Comparison of ENCODE assay signal across 9 mouse cellular contexts in genomic region chr15:88146118-88146517, GRCm38 (mm10).
DNase-seq lines count a peak whose midpoint lies in the region; ATAC-seq and TF ChIP-seq lines count a peak whose summit lies in the region.
"Had no signal": no experiment of that assay in that cellular context is flagged by ENCODE, and none has a peak within 500 bp of the region (broad histone marks: within the 10 kb centered on the region; RNA-seq: fewer than 3 reads in every experiment).

No protein-coding gene starts in this region.

- H3K27ac ChIP-seq in liver, embryonic 11.5 days (ENCODE audit: low read depth, low read length): no peak overlapping the region
- no peak overlapping the region for H3K27ac ChIP-seq in embryonic facial prominence, embryonic 10.5 days (replicated peaks)
- H3K27ac ChIP-seq in olfactory bulb, adult 2 months (ENCODE audit: insufficient read depth, low read depth, low read length): no peak overlapping the region

- no peaks in the 10 kb centered on the region for H3K36me3 ChIP-seq in liver, embryonic 11.5 days (ENCODE audit: control insufficient read depth, insufficient read depth, low read length)
- no peaks in the 10 kb centered on the region for H3K36me3 ChIP-seq in embryonic facial prominence, embryonic 10.5 days (replicated peaks)

- WGBS in liver, embryonic 11.5 days: 42% methylated on average over 7 of the region's 7 CpGs
- 52% methylated on average over 7 of the region's 7 CpGs for WGBS in embryonic facial prominence, embryonic 10.5 days
- 47% methylated on average over 7 of the region's 7 CpGs for WGBS in olfactory bulb, adult 2 months

- no peak for TF ChIP-seq POLR2A in olfactory bulb, adult 2 months (IDR thresholded peaks at IDR 0.05; ENCODE audit: insufficient read depth, low read depth, low read length)

- H3K4me2 ChIP-seq in liver, embryonic 11.5 days: no peak overlapping the region

- no peaks in the 10 kb centered on the region for H3K9me3 ChIP-seq in liver, embryonic 11.5 days (ENCODE audit: control insufficient read depth, low read length)
- no peaks in the 10 kb centered on the region for H3K9me3 ChIP-seq in embryonic facial prominence, embryonic 10.5 days

- no peak overlapping the region for H3K9ac ChIP-seq in liver, embryonic 11.5 days (ENCODE audit: low read depth, low read length)

- peak; percentile 55 for TF ChIP-seq CTCF in olfactory bulb, adult 2 months (IDR thresholded peaks at IDR 0.05; ENCODE audit: insufficient read depth, low read depth, low read length)

- H3K4me1 ChIP-seq in liver, embryonic 11.5 days (replicated peaks; ENCODE audit: control insufficient read depth, insufficient read depth, low read length): no peaks in the 10 kb centered on the region
- 0 out of 2 replicates have a peak, but pooled peaks cover 3% of the 10 kb centered on the region for H3K4me1 ChIP-seq in embryonic facial prominence, embryonic 10.5 days
- H3K4me1 ChIP-seq in olfactory bulb, adult 2 months (ENCODE audit: control insufficient read depth, insufficient read depth, low read length): no peaks in the 10 kb centered on the region

- no peak for ATAC-seq in liver, embryonic 11.5 days (replicated peaks; ENCODE audit: low FRiP score)

- H3K4me3 ChIP-seq in liver, embryonic 11.5 days (ENCODE audit: low read depth, low read length): no peak overlapping the region
- no peak overlapping the region for H3K4me3 ChIP-seq in embryonic facial prominence, embryonic 10.5 days
- no peak overlapping the region for H3K4me3 ChIP-seq in olfactory bulb, adult 2 months (ENCODE audit: insufficient read depth, low read depth, low read length)
- H3K4me3 ChIP-seq: myocyte had no signal

- peak; percentile 12 for DNase-seq in liver
- DNase-seq in liver, embryonic 11.5 days (ENCODE audit: low spot score): no peak
- DNase-seq in brain, adult 2 months (ENCODE audit: low read depth, low spot score): peak; percentile 66
- peak; percentile 72 for DNase-seq in embryonic facial prominence, embryonic 10.5 days (ENCODE audit: low spot score)
- peak; percentile 83 to 86 for DNase-seq in layer of hippocampus, postnatal 10 days (ENCODE audit: low spot score in 2 of 2)
- no peak for DNase-seq in yolk sac, embryonic 10.5 days (ENCODE audit: low spot score)
- DNase-seq in thymus, postnatal 0 days (ENCODE audit: low spot score): no peak

- H3K27me3 ChIP-seq in liver, embryonic 11.5 days (replicated peaks; ENCODE audit: control insufficient read depth, insufficient read depth, low read length): no peaks in the 10 kb centered on the region
- H3K27me3 ChIP-seq in embryonic facial prominence, embryonic 10.5 days (replicated peaks; ENCODE audit: low read depth, poor library complexity, severe bottlenecking): no peaks in the 10 kb centered on the region

Comparison
In these comparisons a context has a peak if more than half of its experiments do, and no peak if none do; other contexts are left out.
1. DNase-seq: peak in liver (single experiment), brain, adult 2 months (single experiment), embryonic facial prominence, embryonic 10.5 days (single experiment) and layer of hippocampus, postnatal 10 days (2 of 2); none in liver, embryonic 11.5 days (single experiment), yolk sac, embryonic 10.5 days (single experiment) and thymus, postnatal 0 days (single experiment).